Mouse (Mus musculus) kidney, embryonic 14.5 days (tissue): ENCODE measurements around the gene Mafg. TPM values are rescaled to one million over a fixed set of nuclear protein-coding genes. Genes with fewer than 3 reads are reported as not detected.
A peak's percentile ranks its signal among the peaks of the same experiment; 100 is the strongest.

Experiments
- ATAC-seq: fragments of 200-750 bp; cut with Nextera tagmentation; 2 replicates; pipeline ENCODE4 v1.8.0; 2017; ENCODE audit warnings: moderate number of reproducible peaks, mild to moderate bottlenecking, moderate TSS enrichment, moderate library complexity; ENCODE audit not compliant: low FRiP score, low TSS enrichment
- H3K27ac ChIP-seq: fragments of 300-500 bp; sonication (generic); 2 replicates; pipeline ENCODE4 v1.5.1; 2014; ENCODE audit warnings: low read depth, mild to moderate bottlenecking, low read length, moderate library complexity, mixed read lengths
- H3K27me3 ChIP-seq: fragments of 300-500 bp; sonication (generic); 2 replicates; pipeline ENCODE4 v1.6.1; 2014; ENCODE audit warnings: mild to moderate bottlenecking, low read length; ENCODE audit not compliant: control insufficient read depth, insufficient read depth
- H3K36me3 ChIP-seq: fragments of 300-500 bp; sonication (generic); 2 replicates; pipeline ENCODE4 v1.6.1; 2014; ENCODE audit warnings: low read length, mixed read lengths; ENCODE audit not compliant: control insufficient read depth, insufficient read depth
- H3K4me1 ChIP-seq: fragments of 300-500 bp; sonication (generic); 2 replicates; pipeline ENCODE4 v1.6.1; 2014; ENCODE audit warnings: low read length, mixed read lengths; ENCODE audit not compliant: control insufficient read depth, insufficient read depth
- H3K4me2 ChIP-seq: fragments of 300-500 bp; sonication (generic); replicated peaks from 2 replicates; pipeline ENCODE4 v1.6.1; 2014; ENCODE audit warnings: low read depth, mild to moderate bottlenecking, low read length
- H3K4me3 ChIP-seq: fragments of 300-500 bp; sonication (generic); 2 replicates; pipeline ENCODE4 v1.5.1; 2014; ENCODE audit warnings: mild to moderate bottlenecking, low read length
- H3K9ac ChIP-seq: fragments of 300-500 bp; sonication (generic); 2 replicates; pipeline ENCODE4 v1.6.1; 2014; ENCODE audit warnings: low read depth, mild to moderate bottlenecking, low read length, moderate library complexity
- H3K9me3 ChIP-seq: fragments of 300-500 bp; sonication (generic); 2 replicates; pipeline ENCODE4 v1.6.1; 2016; ENCODE audit warnings: low read length; ENCODE audit not compliant: control insufficient read depth
- WGBS: fragments of 180-500 bp; shearing (Covaris S2); extraction: QIAGEN DNeasy Blood & Tissue Kit; methylation state at CpG from one replicate; pipeline ENCODE4 v1.1.7; 2014; 5-methylcytosine and 5-hydroxymethylcytosine counted together
- polyA plus RNA-seq: library from polyadenylated mRNA; unstranded; fragments of >200 nt; fragmentation: Nextera tagmentation; extraction: Ambion mirVana; gene quantifications from 2 replicates; pipeline ENCODE4 v1.2.1, GENCODE M21; 2014

Mafg gene
- polyA plus RNA-seq, 1 experiment from 2014 or later: 27.9 TPM

GRCm38 (mm10) chr11:120580190-120580589 is 53.2 kb downstream of the Mafg start:
- H3K27me3 ChIP-seq: no peaks in the 10 kb centered on the region
- H3K36me3 ChIP-seq: peaks cover 40% of the 10 kb centered on the region
- no peak for ATAC-seq
- H3K4me1 ChIP-seq: peaks cover 21% of the 10 kb centered on the region
- 51% methylated on average over 7 of the region's 7 CpGs for WGBS
- peak overlapping the region; percentile 95; the same call in 1 of the 2 replicates for H3K27ac ChIP-seq
- H3K4me3 ChIP-seq: peak overlapping the region; percentile 94
- peak overlapping the region; percentile 98 for H3K9ac ChIP-seq
- peak overlapping the region; percentile 89 for H3K4me2 ChIP-seq
- no peaks in the 10 kb centered on the region; the same call in 1 of the 2 replicates for H3K9me3 ChIP-seq

GRCm38 (mm10) chr11:120579316-120580107 is 53.9 kb downstream of the Mafg start:
- H3K9me3 ChIP-seq: no peaks in the 10 kb centered on the region; the same call in 1 of the 2 replicates
- H3K36me3 ChIP-seq: peaks cover 37% of the 10 kb centered on the region
- peak overlapping the region; percentile 98; the same call in 1 of the 2 replicates for H3K9ac ChIP-seq
- H3K27ac ChIP-seq: peak overlapping the region; percentile 27; the same call in 1 of the 2 replicates
- H3K27me3 ChIP-seq: no peaks in the 10 kb centered on the region
- no peak for ATAC-seq
- peaks cover 24% of the 10 kb centered on the region for H3K4me1 ChIP-seq
- peak overlapping the region; percentile 89 for H3K4me2 ChIP-seq
- 51% methylated on average over 15 of the region's 15 CpGs for WGBS
- peak overlapping the region; percentile 94 for H3K4me3 ChIP-seq

- WGBS: 69% methylated on average over 11 of the region's 11 CpGs
- H3K9me3 ChIP-seq: no peaks in the 10 kb centered on the region
- no peak for ATAC-seq
- H3K4me2 ChIP-seq: no peak overlapping the region
- H3K27me3 ChIP-seq: no peaks in the 10 kb centered on the region
- H3K36me3 ChIP-seq: peaks cover 32% of the 10 kb centered on the region
- peak overlapping the region; percentile 98 for H3K9ac ChIP-seq
- H3K4me3 ChIP-seq: no peak overlapping the region
- peaks cover 29% of the 10 kb centered on the region for H3K4me1 ChIP-seq
- 0 out of 2 replicates have a peak overlapping the region, but pooled peaks have one; percentile 27 for H3K27ac ChIP-seq
Measured at GRCm38 (mm10) chr11:120578694-120579243, 54.6 kb downstream of the Mafg start.

- no peaks in the 10 kb centered on the region for H3K9me3 ChIP-seq
- 63% methylated on average over 10 of the region's 10 CpGs for WGBS
- no peak overlapping the region; the same call in none of the 2 replicates for H3K9ac ChIP-seq
- no peak overlapping the region for H3K4me2 ChIP-seq
- peaks cover 31% of the 10 kb centered on the region for H3K36me3 ChIP-seq
- peaks cover 29% of the 10 kb centered on the region for H3K4me1 ChIP-seq
- H3K27me3 ChIP-seq: no peaks in the 10 kb centered on the region
- H3K27ac ChIP-seq: no peak overlapping the region
- no peak overlapping the region for H3K4me3 ChIP-seq
- no peak for ATAC-seq
Measured at GRCm38 (mm10) chr11:120578024-120578693, 55.2 kb downstream of the Mafg start.

- Histone ChIP-seq H3K9me3 (no peaks in the 10 kb centered on the region), H3K4me1 (peaks cover 28% of the 10 kb centered on the region), H3K4me3 (no peak overlapping the region), H3K27ac (no peak overlapping the region), H3K27me3 (no peaks in the 10 kb centered on the region), H3K4me2 (no peak overlapping the region), H3K9ac (no peak overlapping the region), H3K36me3 (peaks cover 31% of the 10 kb centered on the region)
- WGBS: 82% methylated on average over 7 of the region's 7 CpGs
- no peak for ATAC-seq
Measured at GRCm38 (mm10) chr11:120577211-120578023, 56.0 kb downstream of the Mafg start.

GRCm38 (mm10) chr11:120576365-120576981 is 56.9 kb downstream of the Mafg start:
- H3K36me3 ChIP-seq: peaks cover 33% of the 10 kb centered on the region
- 90% methylated on average over 3 of the region's 3 CpGs for WGBS
- H3K27ac ChIP-seq: no peak overlapping the region
- H3K4me1 ChIP-seq: peaks cover 26% of the 10 kb centered on the region
- no peak overlapping the region for H3K4me2 ChIP-seq
- no peaks in the 10 kb centered on the region for H3K9me3 ChIP-seq
- no peaks in the 10 kb centered on the region for H3K27me3 ChIP-seq
- H3K4me3 ChIP-seq: no peak overlapping the region
- H3K9ac ChIP-seq: no peak overlapping the region
- ATAC-seq: no peak

- H3K27ac ChIP-seq: no peak overlapping the region
- H3K27me3 ChIP-seq: no peaks in the 10 kb centered on the region
- no peak overlapping the region for H3K4me3 ChIP-seq
- H3K4me2 ChIP-seq: no peak overlapping the region
- peaks cover 32% of the 10 kb centered on the region for H3K4me1 ChIP-seq
- peaks cover 38% of the 10 kb centered on the region for H3K36me3 ChIP-seq
- no peaks in the 10 kb centered on the region for H3K9me3 ChIP-seq
- no peak for ATAC-seq
- no peak overlapping the region for H3K9ac ChIP-seq
Measured at GRCm38 (mm10) chr11:120575940-120576339, 57.5 kb downstream of the Mafg start.
